Mouse (Mus musculus) layer of hippocampus, postnatal 14 days (tissue): ENCODE results near the gene Trim8. TPM values are rescaled to one million over a fixed set of nuclear protein-coding genes. Genes with fewer than 3 reads are reported as not detected.
A peak's percentile ranks its signal among the peaks of the same experiment; 100 is the strongest.

Experiments
- DNase-seq, 2 experiments: peaks; one replicate each; pipeline ENCODE4 v3.0.0; 2021 to 2022; ENCODE audit warnings: low spot score in 2 of 2, mixed read lengths in 1 of 2
- total RNA-seq, 2 experiments: library from RNA; stranded (reverse); gene quantifications; 2 replicates each; pipeline ENCODE4 v1.2.3; 2021

Gene Trim8
- total RNA-seq, 2 experiments from 2014 or later, result 98.9 to 110 TPM

- DNase-seq, result no peak
Measured at GRCm38 (mm10) chr19:46523131-46523479, 21.6 kb downstream of the Trim8 start.

- peak; percentile 58 to 71 for DNase-seq
Measured at GRCm38 (mm10) chr19:46523480-46524151, 22.1 kb downstream of the Trim8 start.

GRCm38 (mm10) chr19:46524152-46524544 is 22.6 kb downstream of the Trim8 start:
- DNase-seq, result no peak

GRCm38 (mm10) chr19:46524601-46525321 is 23.3 kb downstream of the Trim8 start:
- DNase-seq, result no peak

GRCm38 (mm10) chr19:46525691-46526631 is 24.5 kb downstream of the Trim8 start:
- no peak for DNase-seq

GRCm38 (mm10) chr19:46527632-46528528 is 26.4 kb downstream of the Trim8 start:
- no peak for DNase-seq

- peak in 1 of 2 experiments; percentile 67 for DNase-seq
Measured at GRCm38 (mm10) chr19:46528529-46529213, 27.2 kb downstream of the Trim8 start.

GRCm38 (mm10) chr19:46529601-46530448 is 28.3 kb downstream of the Trim8 start:
- no peak for DNase-seq

- DNase-seq, result no peak
Measured at GRCm38 (mm10) chr19:46530449-46530990, 29.0 kb downstream of the Trim8 start.

- DNase-seq, result no peak
Measured at GRCm38 (mm10) chr19:46531071-46532030, 29.8 kb downstream of the Trim8 start.

- no peak for DNase-seq
Measured at GRCm38 (mm10) chr19:46532031-46532688, 30.7 kb downstream of the Trim8 start.

- DNase-seq, result no peak
Measured at GRCm38 (mm10) chr19:46533066-46533465, 31.6 kb downstream of the Trim8 start.

GRCm38 (mm10) chr19:46533525-46533924 is 32.0 kb downstream of the Trim8 start:
- DNase-seq, result no peak

- DNase-seq, result no peak
Measured at GRCm38 (mm10) chr19:46534542-46535098, 33.1 kb downstream of the Trim8 start.

GRCm38 (mm10) chr19:46537357-46537756 is 35.9 kb downstream of the Trim8 start:
- DNase-seq, result no peak

GRCm38 (mm10) chr19:46538213-46538612 is 36.7 kb downstream of the Trim8 start:
- no peak for DNase-seq

- DNase-seq, result no peak
Measured at GRCm38 (mm10) chr19:46542750-46543149, 41.2 kb downstream of the Trim8 start.
